Mouse (Mus musculus) heart, postnatal 0 days (tissue): Measurements from ENCODE around the gene Ksr1.

Source experiments
- CTCF ChIP-seq: IDR thresholded peaks from 2 replicates; pipeline ENCODE4 v1.5.1; 2016; ENCODE audit warnings: antibody characterized with exemption, control low read depth, low read depth
- EP300 ChIP-seq: IDR thresholded peaks from 2 replicates; pipeline ENCODE4 v1.6.1; 2016; ENCODE audit warnings: antibody characterized with exemption, low read depth

GRCm38 (mm10) chr11:79115659-79116058, 30.5 kb downstream of the Ksr1 start:
- TF ChIP-seq EP300: no peak
- TF ChIP-seq CTCF: no peak
